Mouse (Mus musculus): ENCODE data around the gene Gjc3. TPM values are rescaled to one million over a fixed set of nuclear protein-coding genes. Genes with fewer than 3 reads are reported as not detected.

Gene Gjc3
- not detected in 2 replicates for polyA plus RNA-seq (2012)

GRCm38 (mm10) chr5:137962945-137963344 is at the start of gene Gjc3:
Gene Gjc3, minus strand, starts transcription at chr5:137963098.

DNA sequence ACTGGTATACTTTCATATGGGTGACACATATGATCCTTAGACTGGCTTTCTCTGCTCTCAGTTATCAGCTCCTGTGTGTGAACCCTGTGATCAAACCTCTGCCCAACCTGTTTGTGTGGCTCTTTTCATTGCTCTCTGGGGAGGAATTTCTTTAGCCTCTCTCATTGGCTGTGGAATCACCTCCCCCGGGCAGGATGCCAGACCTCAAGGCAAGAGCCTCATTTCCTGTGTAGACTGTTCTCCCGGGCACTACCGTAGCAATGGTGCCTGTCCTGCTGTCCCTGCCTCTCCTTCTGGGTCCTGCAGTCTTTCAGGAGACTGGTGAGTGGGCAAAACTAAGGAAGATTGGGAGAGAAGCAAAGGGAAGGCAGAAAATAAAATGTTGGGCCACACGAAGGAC is 18.4 kb upstream of the Gjc3 start, which contains the start of gene Azgp1:
Azgp1 (plus strand) TSS at position 221 of the 400 bp plus-strand sequence.

DNA sequence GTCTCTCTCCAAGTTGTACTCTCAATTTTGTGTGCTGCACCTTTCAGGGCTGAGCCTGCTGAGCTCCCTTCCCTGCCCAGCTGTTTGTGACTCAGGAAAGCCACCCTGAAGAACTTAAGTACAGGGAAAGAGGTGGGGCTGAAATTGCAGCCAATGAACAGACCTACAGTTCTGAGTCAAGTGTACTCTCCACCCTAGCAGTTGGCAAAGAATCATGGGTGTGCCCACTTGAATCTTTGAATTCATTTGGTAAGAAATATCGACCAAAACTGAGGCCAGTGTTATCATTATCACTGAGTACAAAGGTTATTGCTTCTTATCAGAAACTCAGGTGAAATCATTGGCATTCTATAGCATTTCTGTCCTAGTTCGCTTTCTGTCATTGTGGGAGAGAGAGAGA is 41.4 kb downstream of the Gjc3 start, which contains the start of gene Cyp3a13:
Cyp3a13 (minus strand) TSS at position 88 of the 400 bp plus-strand sequence.

Other genes starting within 250 kb of the Gjc3 start
- 1.3 and 1.8 TPM in 2 replicates for gene Nyap1, start 221.5 kb downstream of the Gjc3 start, polyA plus RNA-seq (2012)
- gene Tsc22d4, start 217.4 kb downstream of the Gjc3 start, polyA plus RNA-seq (2012) = 412 and 464 TPM in 2 replicates
- 120 and 122 TPM in 2 replicates for gene Ppp1r35, start 184.2 kb downstream of the Gjc3 start, polyA plus RNA-seq (2012)
- gene Mepce, start 175.4 kb downstream of the Gjc3 start, polyA plus RNA-seq (2012) = 186 TPM in 2 replicates
- 1.2 and 2.1 TPM in 2 replicates for gene Zcwpw1, start 175.3 kb downstream of the Gjc3 start, polyA plus RNA-seq (2012)
- 1.6 and 2.4 TPM in 2 replicates for gene Pilra, start 126.8 kb downstream of the Gjc3 start, polyA plus RNA-seq (2012)
- gene Pilrb1, start 105.0 kb downstream of the Gjc3 start, polyA plus RNA-seq (2012) = 0.87 and 0.90 TPM in 2 replicates
- gene Pilrb2, start 91.3 kb downstream of the Gjc3 start, polyA plus RNA-seq (2012) = 1.6 and 1.9 TPM in 2 replicates
- gene Cyp3a13, start 41.5 kb downstream of the Gjc3 start, polyA plus RNA-seq (2012) = not detected in 2 replicates
- gene Azgp1, start 18.4 kb upstream of the Gjc3 start, polyA plus RNA-seq (2012) = not detected in 2 replicates
- 0.03 and 0.05 TPM in 2 replicates for gene Smok3a, start 58.2 kb upstream of the Gjc3 start, polyA plus RNA-seq (2012)
- not detected in 2 replicates for gene Smok3b, start 58.3 kb upstream of the Gjc3 start, polyA plus RNA-seq (2012)
- gene Smok3c, start 90.1 kb upstream of the Gjc3 start, polyA plus RNA-seq (2012) = 0.13 TPM in 1 of 2 replicates, not detected in the other
- gene Zkscan1, start 122.0 kb upstream of the Gjc3 start, polyA plus RNA-seq (2012) = 1.0 and 1.1 TPM in 2 replicates
- gene Zscan21, start 153.8 kb upstream of the Gjc3 start, polyA plus RNA-seq (2012) = 1.4 and 1.6 TPM in 2 replicates
- 0.29 and 0.35 TPM in 2 replicates for gene Zfp113, start 192.6 kb upstream of the Gjc3 start, polyA plus RNA-seq (2012)
- 111 and 113 TPM in 2 replicates for gene Cops6, start 198.0 kb upstream of the Gjc3 start, polyA plus RNA-seq (2012)
- 29.7 and 34.6 TPM in 2 replicates for gene Ap4m1, start 208.9 kb upstream of the Gjc3 start, polyA plus RNA-seq (2012)
- gene Mcm7, start 209.3 kb upstream of the Gjc3 start, polyA plus RNA-seq (2012) = 63.1 and 79.9 TPM in 2 replicates
- gene Taf6, start 224.4 kb upstream of the Gjc3 start, polyA plus RNA-seq (2012) = 27.4 and 28.8 TPM in 2 replicates
- gene Cnpy4, start 224.4 kb upstream of the Gjc3 start, polyA plus RNA-seq (2012) = 2.8 and 3.1 TPM in 2 replicates
- 5.2 and 7.1 TPM in 2 replicates for gene Mblac1, start 231.2 kb upstream of the Gjc3 start, polyA plus RNA-seq (2012)

Data from megakaryocyte-erythroid progenitor cell, adult 5 weeks (primary cell).